Mouse (Mus musculus) myocyte (in vitro differentiated cells): Measurements from ENCODE around the gene Lenep. TPM values are rescaled to one million over a fixed set of nuclear protein-coding genes. Genes with fewer than 3 reads are reported as not detected.

Experiments
- H3K27me3 ChIP-seq: one replicate; pipeline ENCODE4 v1.6.1; 2011; ENCODE audit not compliant: control insufficient read depth, insufficient read depth, insufficient read length
- H3K36me3 ChIP-seq: one replicate; pipeline ENCODE4 v1.6.1; 2011; ENCODE audit not compliant: control insufficient read depth, insufficient read depth
- H3K4me2 ChIP-seq: one replicate; pipeline ENCODE4 v1.6.1; 2011; ENCODE audit warnings: low read depth, control low read depth
- H3K4me3 ChIP-seq: one replicate; pipeline ENCODE4 v1.5.1; 2011; ENCODE audit warnings: mild to moderate bottlenecking, control low read depth, moderate library complexity
- H3K79me2 ChIP-seq: one replicate; pipeline ENCODE4 v1.6.1; 2011; ENCODE audit not compliant: control insufficient read depth, insufficient read depth
- H3ac ChIP-seq: one replicate; pipeline ENCODE4 v1.6.1; 2011; ENCODE audit not compliant: control insufficient read depth, insufficient read length
- CEBPB ChIP-seq: IDR thresholded peaks from 2 replicates; pipeline ENCODE4 v1.6.1; 2011; ENCODE audit warnings: mild to moderate bottlenecking, moderate library complexity; ENCODE audit not compliant: poor library complexity, insufficient read depth, severe bottlenecking
- E2F4 ChIP-seq: IDR thresholded peaks from one replicate; pipeline ENCODE4 v1.6.1; 2011; ENCODE audit warnings: mild to moderate bottlenecking, control low read depth, moderate library complexity; ENCODE audit not compliant: insufficient read depth
- MAX ChIP-seq: IDR thresholded peaks from one replicate; pipeline ENCODE4 v1.6.1; 2011; ENCODE audit warnings: low read depth, mild to moderate bottlenecking, control low read depth
- MYOD1 ChIP-seq, 3 experiments: IDR thresholded peaks; one replicate each; pipeline ENCODE4 v1.6.1; 2011; ENCODE audit warnings: control low read depth in 2 of 3, low read depth in 2 of 3, mild to moderate bottlenecking in 2 of 3, moderate library complexity in 1 of 3; ENCODE audit not compliant: insufficient read length in 2 of 3, control insufficient read depth in 1 of 3
- MYOG ChIP-seq, 3 experiments: IDR thresholded peaks; one replicate each; pipeline ENCODE4 v1.6.1; 2011; ENCODE audit warnings: control low read depth in 2 of 3, low read depth in 2 of 3, mild to moderate bottlenecking in 2 of 3; ENCODE audit not compliant: insufficient read length in 2 of 3, control insufficient read depth in 1 of 3, insufficient read depth in 1 of 3
- POLR2A ChIP-seq: IDR thresholded peaks from one replicate; pipeline ENCODE4 v1.6.1; 2011; ENCODE audit warnings: low read depth, mild to moderate bottlenecking, control low read depth, moderate library complexity; ENCODE audit not compliant: insufficient read length
- POLR2AphosphoS2 ChIP-seq: IDR thresholded peaks from one replicate; pipeline ENCODE4 v1.6.1; 2011; ENCODE audit warnings: low read depth, control low read depth; ENCODE audit not compliant: insufficient read length
- REST ChIP-seq: IDR thresholded peaks from one replicate; pipeline ENCODE4 v1.6.1; 2011; ENCODE audit warnings: mild to moderate bottlenecking, control low read depth, moderate library complexity; ENCODE audit not compliant: insufficient read depth, insufficient read length
- SRF ChIP-seq: IDR thresholded peaks from one replicate; pipeline ENCODE4 v1.6.1; 2011; ENCODE audit warnings: low read depth; ENCODE audit not compliant: control insufficient read depth, insufficient read length
- TCF12 ChIP-seq: IDR thresholded peaks from one replicate; pipeline ENCODE4 v1.6.1; 2011; ENCODE audit warnings: mild to moderate bottlenecking, control low read depth; ENCODE audit not compliant: poor library complexity, insufficient read depth, severe bottlenecking
- TCF3 ChIP-seq: IDR thresholded peaks from one replicate; pipeline ENCODE4 v1.6.1; 2011; ENCODE audit warnings: low read depth, control low read depth; ENCODE audit not compliant: insufficient read length
- USF1 ChIP-seq: IDR thresholded peaks from one replicate; pipeline ENCODE4 v1.6.1; 2011; ENCODE audit warnings: low read depth, mild to moderate bottlenecking, control low read depth, moderate library complexity
- polyA plus RNA-seq: library from polyadenylated mRNA; unstranded; fragments of >200 nt; fragmentation: generic; extraction: Trizol; gene quantifications from one replicate; pipeline ENCODE4 v1.2.1, GENCODE M21; 2012; ENCODE audit warnings: missing spikeins

The Lenep gene
- polyA plus RNA-seq, 1 experiment, result not detected

DNA sequence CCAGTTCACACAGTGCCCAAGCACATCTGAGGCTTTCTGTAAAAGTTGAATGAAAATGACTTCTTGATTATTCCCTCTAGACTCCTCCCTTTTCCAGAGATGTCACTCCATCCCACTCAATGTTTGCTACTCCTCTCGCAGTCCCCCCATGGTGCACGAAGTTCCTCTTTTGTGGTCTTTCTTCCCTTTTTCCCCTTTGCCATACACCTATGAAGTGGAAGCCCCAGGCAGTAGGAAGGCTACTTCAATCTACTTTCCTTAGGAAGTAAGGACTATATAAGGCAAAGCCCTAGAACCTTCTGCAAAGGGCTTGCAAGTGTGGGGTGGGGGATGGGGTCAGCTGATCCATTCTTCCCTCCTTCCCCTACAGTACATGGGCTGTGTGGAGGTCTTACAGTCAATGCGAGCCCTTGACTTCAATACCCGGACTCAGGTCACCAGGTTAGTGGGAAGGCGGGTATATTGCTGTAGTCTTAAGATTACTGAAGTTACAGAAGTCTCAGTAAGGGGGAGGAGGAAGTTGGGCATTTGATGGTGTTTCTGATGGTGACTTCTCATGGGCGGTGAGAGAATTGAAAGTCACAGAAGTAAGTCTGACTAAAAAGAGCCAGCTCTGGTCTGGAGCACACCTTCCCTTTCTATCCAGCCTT is 20.1 kb upstream of the Lenep start:
- peaks cover 19% of the 10 kb centered on the region for H3K36me3 ChIP-seq
- peaks cover 37% of the 10 kb centered on the region for H3K79me2 ChIP-seq
- H3ac ChIP-seq, result no peak overlapping the region
- peak overlapping the region; percentile 88 for H3K4me2 ChIP-seq
- H3K4me3 ChIP-seq, result peak overlapping the region; percentile 63
- TF ChIP-seq SRF (no peak), POLR2A (no peak), CEBPB (no peak)
- no peaks in the 10 kb centered on the region for H3K27me3 ChIP-seq

DNA sequence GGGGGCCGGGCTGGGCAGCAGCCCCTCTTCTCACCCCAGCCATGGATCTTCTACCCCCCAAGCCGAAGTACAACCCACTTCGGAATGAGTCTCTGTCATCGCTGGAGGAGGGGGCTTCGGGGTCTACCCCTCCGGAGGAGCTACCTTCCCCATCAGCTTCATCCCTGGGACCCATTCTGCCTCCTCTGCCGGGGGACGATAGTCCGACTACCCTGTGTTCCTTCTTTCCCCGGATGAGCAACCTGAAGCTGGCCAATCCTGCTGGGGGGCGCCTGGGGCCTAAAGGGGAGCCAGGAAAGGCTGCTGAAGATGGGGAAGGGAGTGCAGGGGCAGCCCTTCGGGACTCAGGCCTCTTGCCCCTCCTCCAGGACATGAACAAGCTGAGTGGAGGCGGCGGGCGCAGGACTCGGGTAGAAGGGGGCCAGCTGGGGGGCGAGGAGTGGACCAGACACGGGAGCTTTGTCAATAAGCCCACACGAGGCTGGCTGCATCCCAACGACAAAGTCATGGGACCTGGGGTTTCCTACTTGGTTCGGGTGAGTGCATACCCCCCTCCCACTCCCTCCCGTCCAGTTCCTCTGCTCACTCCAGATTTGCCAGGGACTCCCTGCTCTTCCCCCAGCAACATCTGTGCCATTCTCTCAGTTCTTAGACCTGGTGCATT is 19.3 kb upstream of the Lenep start:
- Histone ChIP-seq H3K4me2 (peak overlapping the region; percentile 88), H3K27me3 (no peaks in the 10 kb centered on the region), H3K36me3 (peaks cover 19% of the 10 kb centered on the region), H3ac (no peak overlapping the region), H3K4me3 (peak overlapping the region; percentile 63), H3K79me2 (peaks cover 44% of the 10 kb centered on the region)
- no peak for TF ChIP-seq SRF
- TF ChIP-seq MYOD1 (IDR thresholded peaks at IDR 0.05; ENCODE audit: control insufficient read depth in 1 of 3, insufficient read length in 2 of 3, low read depth in 2 of 3), result no peak
- no peak for TF ChIP-seq POLR2AphosphoS2
- no peak for TF ChIP-seq E2F4
- TF ChIP-seq CEBPB, result no peak

DNA sequence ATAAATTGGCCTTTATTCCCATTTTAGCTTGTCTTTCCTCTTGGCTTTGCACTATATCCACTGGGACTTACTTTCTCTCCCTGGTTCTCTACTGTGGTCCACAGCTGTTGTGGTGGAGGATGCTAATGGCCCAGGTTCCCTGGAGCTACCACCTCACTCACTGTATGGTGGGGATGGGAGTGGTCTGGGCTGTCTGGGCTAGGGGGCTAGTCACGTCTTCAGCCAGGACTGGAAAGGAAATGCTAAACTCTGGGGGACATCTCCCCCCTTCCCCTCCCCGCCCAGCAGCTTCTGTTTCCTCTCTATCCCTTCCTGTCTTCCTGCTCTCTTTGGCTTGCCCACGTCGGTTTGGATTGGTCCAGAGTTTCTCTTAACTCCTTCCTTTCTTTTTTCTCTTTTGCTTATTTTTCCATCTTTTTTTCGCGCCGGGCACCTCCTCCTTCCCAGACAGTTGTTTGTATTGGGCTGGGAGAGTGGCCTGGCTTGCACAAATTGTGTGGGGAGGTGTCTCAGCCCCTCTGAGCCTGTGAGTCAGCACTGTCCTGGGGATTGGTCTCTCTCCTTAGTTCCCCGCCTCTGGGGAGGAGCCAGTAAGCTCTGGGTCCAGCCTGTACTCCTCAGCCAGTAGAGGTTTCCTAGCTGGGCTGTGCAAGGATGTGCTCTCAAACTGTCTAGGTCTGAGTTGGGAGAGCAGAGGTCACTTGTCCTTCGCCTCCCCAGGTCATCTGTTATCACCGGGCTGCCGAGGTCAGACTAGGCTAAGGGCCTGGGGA is 18.6 kb upstream of the Lenep start:
- Histone ChIP-seq H3ac (no peak overlapping the region), H3K4me2 (peak overlapping the region; percentile 94), H3K27me3 (no peaks in the 10 kb centered on the region), H3K4me3 (peak overlapping the region; percentile 63), H3K36me3 (peaks cover 17% of the 10 kb centered on the region), H3K79me2 (peaks cover 52% of the 10 kb centered on the region)
- TF ChIP-seq MAX (no peak), TCF12 (no peak), MYOD1 (IDR thresholded peaks at IDR 0.05; ENCODE audit: control insufficient read depth in 1 of 3, insufficient read length in 2 of 3, low read depth in 2 of 3) (peak in 1 of 3 experiments; percentile 18), POLR2A (peak; percentile 92), POLR2AphosphoS2 (peak; percentile 88)

DNA sequence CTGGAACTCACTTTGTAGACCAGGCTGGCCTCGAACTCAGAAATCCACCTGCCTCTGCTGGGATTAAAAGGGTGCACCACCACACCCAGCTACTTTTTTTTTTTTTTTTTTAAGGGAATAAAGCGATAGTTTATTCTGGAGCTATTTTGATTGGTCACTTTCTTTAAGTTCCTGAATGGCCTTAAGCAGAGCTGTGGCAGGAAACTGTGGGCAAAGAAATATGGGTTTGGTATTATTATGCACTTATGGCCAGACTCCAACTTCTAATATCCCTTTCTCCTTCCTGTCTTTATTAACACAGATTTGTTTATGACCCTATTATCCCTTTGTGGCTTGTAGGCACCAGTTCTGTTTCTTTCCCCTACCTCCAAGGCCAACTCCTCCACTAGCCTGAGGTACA is 17.8 kb upstream of the Lenep start:
- peak overlapping the region; percentile 94 for H3K4me2 ChIP-seq
- no peaks in the 10 kb centered on the region for H3K27me3 ChIP-seq
- peaks cover 59% of the 10 kb centered on the region for H3K79me2 ChIP-seq
- H3K36me3 ChIP-seq, result peaks cover 14% of the 10 kb centered on the region
- no peak overlapping the region for H3ac ChIP-seq
- no peak for TF ChIP-seq USF1
- no peak for TF ChIP-seq CEBPB
- TF ChIP-seq MYOG (IDR thresholded peaks at IDR 0.05; ENCODE audit: control insufficient read depth in 1 of 3, insufficient read depth in 1 of 3, insufficient read length in 2 of 3, low read depth in 2 of 3), result no peak
- no peak for TF ChIP-seq POLR2AphosphoS2
- TF ChIP-seq TCF3, result no peak
- no peak for TF ChIP-seq POLR2A
- no peak for TF ChIP-seq MAX
- no peak for TF ChIP-seq REST
- no peak for TF ChIP-seq SRF
- TF ChIP-seq E2F4, result no peak
- TF ChIP-seq TCF12, result no peak
- no peak for TF ChIP-seq MYOD1 (IDR thresholded peaks at IDR 0.05; ENCODE audit: control insufficient read depth in 1 of 3, insufficient read length in 2 of 3, low read depth in 2 of 3)
- peak overlapping the region; percentile 63 for H3K4me3 ChIP-seq

- Histone ChIP-seq H3K4me2 (peak overlapping the region; percentile 94), H3K4me3 (peak overlapping the region; percentile 63), H3K27me3 (no peaks in the 10 kb centered on the region), H3ac (no peak overlapping the region), H3K79me2 (peaks cover 59% of the 10 kb centered on the region), H3K36me3 (peaks cover 18% of the 10 kb centered on the region)
- TF ChIP-seq E2F4 (no peak), MAX (no peak), POLR2AphosphoS2 (no peak), CEBPB (no peak), TCF3 (no peak), TCF12 (no peak)
These were observed 17.4 kb upstream of the Lenep start for GRCm38 (mm10) chr3:89419981-89420380.
